Mouse (Mus musculus) hindbrain, postnatal 0 days (tissue): ENCODE data around the gene Dmrt2. TPM values are rescaled to one million over a fixed set of nuclear protein-coding genes. Genes with fewer than 3 reads are reported as not detected.

Experiments
- ATAC-seq: fragments of 200-750 bp; cut with Nextera tagmentation; 2 replicates; pipeline ENCODE4 v1.8.0; 2017; ENCODE audit warnings: mild to moderate bottlenecking, moderate TSS enrichment, moderate library complexity
- DNase-seq: peaks from one replicate; pipeline ENCODE4 v3.0.0-alpha.2; 2015; ENCODE audit warnings: low spot score
- H3K27ac ChIP-seq: fragments of 300-500 bp; sonication (generic); 2 replicates; pipeline ENCODE4 v1.5.1; 2014; ENCODE audit warnings: mild to moderate bottlenecking
- H3K27me3 ChIP-seq: fragments of 300-500 bp; sonication (generic); 2 replicates; pipeline ENCODE4 v1.6.1; 2014; ENCODE audit warnings: low read length, mixed read lengths; ENCODE audit not compliant: insufficient read depth
- H3K36me3 ChIP-seq: fragments of 300-500 bp; sonication (generic); 2 replicates; pipeline ENCODE4 v1.6.1; 2014; ENCODE audit warnings: low read length, mixed read lengths; ENCODE audit not compliant: insufficient read depth
- H3K4me1 ChIP-seq: fragments of 300-500 bp; sonication (generic); 2 replicates; pipeline ENCODE4 v1.6.1; 2014; ENCODE audit warnings: antibody characterized with exemption, low read length, mixed read lengths; ENCODE audit not compliant: insufficient read depth
- H3K4me2 ChIP-seq: fragments of 300-500 bp; sonication (generic); 2 replicates; pipeline ENCODE4 v1.6.1; 2014; ENCODE audit warnings: low read depth, mild to moderate bottlenecking, low read length, moderate library complexity, mixed read lengths
- H3K4me3 ChIP-seq: fragments of 300-500 bp; sonication (generic); 2 replicates; pipeline ENCODE4 v1.5.1; 2014; ENCODE audit warnings: low read length
- H3K9ac ChIP-seq: fragments of 300-500 bp; sonication (generic); replicated peaks from 2 replicates; pipeline ENCODE4 v1.6.1; 2014; ENCODE audit warnings: mild to moderate bottlenecking, low read length, moderate library complexity, mixed read lengths
- H3K9me3 ChIP-seq: fragments of 300-500 bp; sonication (generic); 2 replicates; pipeline ENCODE4 v1.6.1; 2016; ENCODE audit warnings: low read length, mixed read lengths
- CTCF ChIP-seq: IDR thresholded peaks from 2 replicates; pipeline ENCODE4 v1.5.1; 2016; ENCODE audit warnings: antibody characterized with exemption, control low read depth, low read depth
- WGBS: fragments of 180-500 bp; shearing (Covaris S2); extraction: QIAGEN DNeasy Blood & Tissue Kit; methylation state at CpG from one replicate; pipeline ENCODE4 v1.1.7; 2014; 5-methylcytosine and 5-hydroxymethylcytosine counted together
- polyA plus RNA-seq: library from polyadenylated mRNA; unstranded; fragments of >200 nt; fragmentation: Nextera tagmentation; extraction: Ambion mirVana; gene quantifications from 2 replicates; pipeline ENCODE4 v1.2.1, GENCODE M21; 2015
- total RNA-seq: library from RNA; depleted of rRNA; stranded (reverse); fragments of >200 nt; gene quantifications from 2 replicates; pipeline ENCODE4 v1.2.3, GENCODE M21; 2014

Gene Dmrt2
- total and polyA plus RNA-seq, 2 experiments from 2014 or later = not detected

DNA sequence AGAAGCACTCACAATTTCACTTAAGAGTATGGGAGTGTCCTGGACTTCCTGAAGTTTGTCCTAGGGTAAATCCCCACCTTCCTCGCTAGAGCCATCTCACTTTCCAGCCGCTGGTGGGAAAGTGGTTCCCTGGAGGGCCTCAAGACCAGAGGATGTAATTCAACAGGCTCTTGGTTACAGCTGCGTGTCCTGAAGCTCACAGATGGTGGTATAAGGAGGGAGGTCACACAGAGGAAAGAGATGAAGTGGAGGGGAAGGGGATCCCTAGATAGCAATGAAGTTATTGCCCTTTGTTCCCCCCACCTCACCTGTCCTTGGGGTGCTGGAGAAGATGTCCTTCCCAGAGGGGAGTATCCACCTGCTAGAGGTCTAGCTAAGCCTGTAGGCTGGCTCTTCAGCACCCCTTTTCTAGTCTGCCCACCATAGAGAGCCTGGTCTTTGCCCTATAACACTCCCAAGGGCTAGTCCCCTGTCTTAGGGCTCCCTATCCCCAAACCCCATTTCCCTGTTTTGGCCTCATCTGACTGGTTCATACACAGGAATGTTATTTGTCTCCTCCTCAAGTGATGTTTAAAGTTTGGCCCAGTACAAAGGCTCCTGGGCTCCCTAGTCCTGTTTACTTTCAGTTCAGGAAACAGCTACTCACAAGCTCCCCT, 2.5 kb upstream of the Dmrt2 start:
- H3K27me3 ChIP-seq = peaks cover 89% of the 10 kb centered on the region
- 3% methylated on average over 3 of the region's 3 CpGs for WGBS
- TF ChIP-seq CTCF = no peak
- no peak for DNase-seq
- H3K9ac ChIP-seq = no peak overlapping the region
- ATAC-seq = no peak
- H3K9me3 ChIP-seq = no peaks in the 10 kb centered on the region
- peaks cover 4% of the 10 kb centered on the region for H3K4me1 ChIP-seq
- no peaks in the 10 kb centered on the region for H3K36me3 ChIP-seq
- H3K4me2 ChIP-seq = no peak overlapping the region
- H3K4me3 ChIP-seq = no peak overlapping the region
- H3K27ac ChIP-seq = no peak overlapping the region

DNA sequence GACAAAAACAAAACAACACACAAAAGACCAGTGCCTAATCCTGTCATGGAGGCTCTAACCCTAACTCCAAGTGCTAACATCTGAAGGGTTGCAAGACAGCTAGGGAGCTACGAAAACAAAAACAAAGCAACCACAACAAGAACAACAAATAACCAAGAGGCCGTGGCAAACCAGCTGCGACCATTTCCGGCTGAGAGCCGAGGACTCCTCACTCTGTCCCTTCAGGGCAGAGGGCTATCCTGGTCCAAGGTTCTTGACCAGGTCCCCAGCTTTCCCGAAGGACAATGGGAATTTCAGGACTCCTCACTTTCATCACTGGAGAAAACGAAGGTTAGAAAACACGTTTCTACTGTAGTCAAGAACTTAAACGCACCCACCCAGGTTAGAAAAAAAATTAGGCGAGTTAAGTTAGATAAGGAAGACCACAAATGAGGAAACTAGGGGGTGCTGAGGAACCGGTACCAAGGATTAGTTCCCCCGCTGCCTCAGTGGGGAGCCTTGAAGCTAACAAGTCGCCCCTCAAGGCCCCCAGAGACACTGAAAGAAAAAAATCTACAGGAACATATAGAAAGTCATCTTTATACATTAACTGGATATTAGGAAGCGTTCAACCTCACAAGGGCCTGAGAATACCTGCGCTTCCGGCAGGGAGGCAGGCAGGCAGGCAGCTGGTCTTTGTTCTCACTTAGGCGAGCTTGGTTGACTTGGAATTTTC, 1.5 kb upstream of the Dmrt2 start:
- 2% methylated on average over 17 of the region's 17 CpGs for WGBS
- no peak overlapping the region for H3K27ac ChIP-seq
- peaks cover 90% of the 10 kb centered on the region for H3K27me3 ChIP-seq
- peaks cover 4% of the 10 kb centered on the region for H3K4me1 ChIP-seq
- no peaks in the 10 kb centered on the region for H3K36me3 ChIP-seq
- no peak overlapping the region for H3K4me2 ChIP-seq
- no peak overlapping the region for H3K9ac ChIP-seq
- H3K4me3 ChIP-seq = no peak overlapping the region
- no peak for TF ChIP-seq CTCF
- ATAC-seq = no peak
- no peak for DNase-seq
- no peaks in the 10 kb centered on the region for H3K9me3 ChIP-seq

DNA sequence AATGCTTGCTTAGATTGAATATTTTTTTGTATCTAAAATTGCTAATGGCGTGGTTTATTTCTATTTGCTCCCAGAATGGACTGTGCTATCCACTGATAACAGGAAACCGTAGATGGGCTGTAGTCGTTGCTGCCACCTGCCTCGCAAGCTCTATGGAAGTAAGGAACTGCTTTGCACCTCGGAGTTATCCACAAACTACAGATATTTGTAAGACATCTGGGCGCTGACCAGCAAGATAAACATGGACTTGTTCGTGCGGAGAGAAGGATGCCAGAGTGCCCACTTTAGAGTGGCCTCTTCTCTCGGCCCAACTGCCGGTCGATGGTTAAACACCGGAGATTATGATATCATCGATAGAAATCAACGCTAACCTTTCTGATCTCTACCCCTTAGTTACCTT, 530 bp upstream of the Dmrt2 start:
- H3K4me1 ChIP-seq = peaks cover 4% of the 10 kb centered on the region
- no peak overlapping the region for H3K9ac ChIP-seq
- DNase-seq (peak; percentile 17), ATAC-seq (no peak)
- no peaks in the 10 kb centered on the region for H3K36me3 ChIP-seq
- peak overlapping the region; percentile 32 for H3K4me3 ChIP-seq
- no peaks in the 10 kb centered on the region for H3K9me3 ChIP-seq
- no peak for TF ChIP-seq CTCF
- WGBS = 1% methylated on average over 14 of the region's 14 CpGs
- peak overlapping the region; percentile 58 for H3K4me2 ChIP-seq
- H3K27ac ChIP-seq = no peak overlapping the region
- H3K27me3 ChIP-seq = peaks cover 94% of the 10 kb centered on the region

DNA sequence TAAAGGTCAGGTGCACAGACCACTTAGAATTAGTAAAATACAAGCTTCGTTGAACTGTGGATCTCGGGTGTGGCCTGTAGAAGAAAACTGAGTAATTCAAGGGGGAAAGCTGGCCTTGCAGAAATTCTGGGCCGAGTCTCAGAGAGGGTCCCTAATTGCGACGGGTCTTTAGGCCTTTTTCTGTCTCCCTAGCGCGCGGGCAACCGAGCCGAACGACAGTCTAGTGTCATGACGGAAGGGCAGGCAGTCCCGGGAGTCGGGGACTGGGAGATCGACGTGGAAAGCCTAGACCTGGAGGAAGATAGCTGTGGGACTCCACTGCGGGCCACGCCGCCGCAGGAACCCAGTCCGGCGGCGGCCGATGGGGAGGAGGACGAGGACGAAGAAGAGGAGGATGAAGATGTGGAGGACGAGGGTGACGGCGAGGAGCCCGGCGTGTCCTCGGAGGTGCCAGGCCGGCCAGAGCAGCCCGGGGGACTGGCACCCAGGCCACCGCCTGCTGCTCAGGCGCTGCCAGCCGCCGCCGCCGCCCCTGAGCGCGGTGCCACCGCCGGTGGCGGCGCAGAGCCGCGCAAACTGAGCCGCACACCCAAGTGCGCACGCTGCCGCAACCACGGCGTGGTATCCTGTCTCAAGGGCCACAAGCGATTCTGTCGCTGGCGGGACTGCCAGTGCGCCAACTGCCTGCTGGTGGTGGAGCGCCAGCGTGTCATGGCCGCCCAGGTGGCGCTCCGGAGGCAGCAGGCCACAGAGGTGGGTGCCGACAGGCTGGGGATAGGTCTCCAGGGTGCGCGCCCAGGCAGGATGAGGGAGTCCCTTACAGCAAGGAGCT, 1.2 kb downstream of the Dmrt2 start:
- Histone ChIP-seq H3K36me3 (no peaks in the 10 kb centered on the region), H3K27me3 (peaks cover 94% of the 10 kb centered on the region), H3K9ac (0 out of 2 replicates have a peak overlapping the region, but pooled peaks have one; percentile 2), H3K4me1 (peaks cover 4% of the 10 kb centered on the region), H3K4me3 (peak overlapping the region; percentile 35), H3K4me2 (peak overlapping the region; percentile 52), H3K9me3 (no peaks in the 10 kb centered on the region), H3K27ac (no peak overlapping the region)
- ATAC-seq (no peak), DNase-seq (peak; percentile 30)
- WGBS = under 1% methylated on average over 66 of the region's 66 CpGs
- peak; percentile 51 for TF ChIP-seq CTCF

DNA sequence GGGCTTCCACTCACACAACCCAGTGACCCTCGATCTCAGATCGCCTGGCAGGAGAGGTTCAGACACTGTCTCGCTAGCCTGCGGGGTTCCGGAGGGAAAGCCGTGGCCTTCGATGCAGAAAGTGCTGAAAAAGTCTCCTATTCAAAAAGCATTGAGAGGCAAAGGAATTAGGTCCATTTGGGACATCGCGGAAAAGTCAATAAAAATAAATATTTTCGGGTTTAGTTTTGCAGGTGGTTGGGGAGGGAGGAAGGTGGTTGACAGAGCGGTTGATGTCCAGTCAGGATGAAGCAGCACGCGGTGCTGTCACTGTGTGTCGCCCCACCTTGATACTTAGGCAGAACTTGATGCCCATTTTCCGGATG, 1.8 kb downstream of the Dmrt2 start:
- H3K9ac ChIP-seq = no peak overlapping the region
- no peak for ATAC-seq
- H3K4me2 ChIP-seq = peak overlapping the region; percentile 52
- no peak for TF ChIP-seq CTCF
- H3K27me3 ChIP-seq = peaks cover 89% of the 10 kb centered on the region
- H3K4me1 ChIP-seq = peaks cover 4% of the 10 kb centered on the region
- H3K9me3 ChIP-seq = no peaks in the 10 kb centered on the region
- H3K36me3 ChIP-seq = no peaks in the 10 kb centered on the region
- H3K27ac ChIP-seq = no peak overlapping the region
- WGBS = 2% methylated on average over 15 of the region's 15 CpGs
- no peak for DNase-seq
- peak overlapping the region; percentile 35 for H3K4me3 ChIP-seq

DNA sequence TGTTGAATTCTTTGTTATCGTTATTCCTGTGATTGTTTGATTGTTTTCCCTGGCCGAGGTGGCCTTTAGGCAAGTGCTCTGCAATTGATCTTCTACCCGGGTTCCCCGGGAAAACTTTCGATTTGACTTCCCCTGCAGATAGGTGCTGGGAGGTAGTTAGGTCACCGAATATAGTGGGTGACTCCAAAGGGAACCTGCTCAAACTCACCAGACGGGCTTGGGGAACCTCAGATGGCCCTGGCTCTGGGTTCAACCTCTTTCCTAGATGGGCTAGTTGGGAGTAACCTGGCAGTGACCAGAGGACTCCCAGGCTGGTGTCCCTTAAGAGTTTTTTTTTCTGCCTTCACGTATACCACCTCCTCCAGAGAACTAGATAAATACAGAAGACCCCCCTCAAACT, 2.5 kb downstream of the Dmrt2 start:
- Histone ChIP-seq H3K36me3 (no peaks in the 10 kb centered on the region), H3K27ac (no peak overlapping the region), H3K4me1 (peaks cover 4% of the 10 kb centered on the region), H3K4me2 (no peak overlapping the region), H3K9me3 (no peaks in the 10 kb centered on the region), H3K9ac (no peak overlapping the region), H3K4me3 (no peak overlapping the region), H3K27me3 (peaks cover 82% of the 10 kb centered on the region)
- WGBS = 3% methylated on average over 8 of the region's 8 CpGs
- TF ChIP-seq CTCF = no peak
- DNase-seq = no peak
- no peak for ATAC-seq
